Mouse (Mus musculus): Measurements from ENCODE around the gene Ndufs7. TPM values are rescaled to one million over a fixed set of nuclear protein-coding genes. Genes with fewer than 3 reads are reported as not detected.

The Ndufs7 gene
- total and polyA plus RNA-seq, 3 experiments = 943 to 1,990 (median 1,108) TPM

DNA sequence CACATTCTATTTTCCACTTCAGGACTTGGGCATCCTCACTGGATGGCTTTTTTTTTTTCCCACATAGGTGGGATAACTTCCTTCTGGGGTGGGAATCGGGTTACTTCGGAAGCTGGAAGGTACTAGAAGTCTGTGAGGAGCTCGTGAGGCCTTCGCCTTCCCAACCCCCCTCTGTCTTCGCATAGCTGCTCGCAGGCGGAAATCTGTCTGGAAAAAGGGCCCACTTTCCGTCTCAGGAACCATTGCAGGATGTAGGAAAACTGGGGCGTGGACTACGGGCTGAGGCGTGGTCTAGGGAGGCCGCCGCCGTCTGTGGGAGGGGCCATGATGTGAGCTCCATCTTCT is 22.9 kb upstream of the Ndufs7 start:
- Histone ChIP-seq H3K36me3 (ENCODE audit: control insufficient read depth, insufficient read depth, low read length) (no peaks in the 10 kb centered on the region), H3K9ac (ENCODE audit: low read depth, low read length) (peak overlapping the region; percentile 33; the same call in 1 of the 2 replicates), H3K79me2 (replicated peaks; ENCODE audit: control insufficient read depth, insufficient read depth, low read length) (no peaks in the 10 kb centered on the region), H3K4me3 (peak overlapping the region; percentile 21), H3K27me3 (ENCODE audit: control insufficient read depth, insufficient read depth, low read length) (no peaks in the 10 kb centered on the region), H3K27ac (peak overlapping the region; percentile 90), H3K4me1 (ENCODE audit: control insufficient read depth, insufficient read depth, low read length) (no peaks in the 10 kb centered on the region; the same call in 1 of the 2 replicates)
- intact Hi-C loops (cut with DNase I) = loop anchor here (2.0 to 5.0 kb wide), 3 partner anchors 23 to 49 kb away; partner anchors contain the start of genes Efna2 and Ndufs7
- DNase-seq = no peak
- WGBS = 2% methylated on average over 14 of the region's 14 CpGs
- peak; percentile 84 for TF ChIP-seq POLR2A (IDR thresholded peaks at IDR 0.05; ENCODE audit: insufficient read depth, low read depth, low read length)
- TF ChIP-seq EP300 (IDR thresholded peaks at IDR 0.05; ENCODE audit: insufficient read depth, low read depth, low read length) = peak; percentile 69; the same call in 1 of the 2 replicates
- no peak for TF ChIP-seq CTCF (IDR thresholded peaks at IDR 0.05)

DNA sequence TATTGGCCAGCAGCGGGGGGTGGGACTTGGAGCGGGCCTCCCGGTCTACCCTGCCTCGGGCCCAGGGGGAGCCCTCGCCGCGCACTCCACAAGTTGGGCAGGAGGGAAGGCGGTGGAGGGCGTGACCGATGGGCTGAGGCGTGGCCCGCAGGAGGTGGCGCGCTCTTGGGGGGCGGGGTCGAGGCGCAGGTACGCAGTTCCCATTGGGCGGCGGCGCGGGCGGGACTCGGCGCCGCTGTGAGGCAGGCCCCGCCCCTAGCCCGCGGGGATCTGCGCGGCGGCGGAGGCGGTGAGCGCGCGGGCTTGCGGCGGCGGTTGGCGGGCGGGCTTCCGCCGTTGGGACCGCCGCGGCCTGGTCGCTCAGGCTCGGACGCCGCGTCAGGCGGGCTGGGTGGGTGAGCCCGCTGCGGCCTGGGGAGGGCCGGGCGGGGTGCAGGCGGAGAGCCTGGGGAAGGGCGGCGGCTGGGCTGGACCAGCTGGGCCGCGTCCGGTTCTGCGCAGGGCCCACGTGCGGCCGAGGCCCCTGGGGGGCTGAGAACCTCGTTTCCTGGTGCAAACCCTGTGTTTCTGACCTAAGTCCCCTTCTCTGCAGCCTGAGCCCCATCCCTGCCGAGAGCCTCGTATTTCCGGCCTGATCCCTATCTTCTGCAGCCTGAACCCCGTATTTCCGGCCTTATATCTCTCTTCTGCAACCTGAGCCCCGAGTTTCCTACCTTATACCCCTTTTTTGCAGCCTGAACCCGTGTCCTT is 22.3 kb upstream of the Ndufs7 start, which contains the start of gene Mum1:
Gene Mum1, plus strand, starts transcription at position 19 of the 750 bp plus-strand sequence.
- peak within 1 kb of the TSS; percentile 79 for H3K4me3 ChIP-seq
- H3K27me3 ChIP-seq (ENCODE audit: control insufficient read depth, insufficient read depth, low read length) = no peaks in the 10 kb centered on the region
- TF ChIP-seq EP300 (IDR thresholded peaks at IDR 0.05; ENCODE audit: insufficient read depth, low read depth, low read length) (0 out of 2 replicates have a peak, but pooled peaks have one; percentile 11), POLR2A (IDR thresholded peaks at IDR 0.05; ENCODE audit: insufficient read depth, low read depth, low read length) (no peak), CTCF (IDR thresholded peaks at IDR 0.05) (peak; percentile 82)
- intact Hi-C loops (cut with DNase I) = loop anchor here (2.0 to 5.0 kb wide), 3 partner anchors 22 to 49 kb away; partner anchors contain the start of genes Efna2 and Ndufs7
- peak; percentile 99 to 100 for DNase-seq
- peak within 1 kb of the TSS; percentile 65 for H3K9ac ChIP-seq (ENCODE audit: low read depth, low read length)
- no peaks in the 10 kb centered on the region; the same call in 1 of the 2 replicates for H3K4me1 ChIP-seq (ENCODE audit: control insufficient read depth, insufficient read depth, low read length)
- H3K79me2 ChIP-seq (replicated peaks; ENCODE audit: control insufficient read depth, insufficient read depth, low read length) = no peaks in the 10 kb centered on the region
- no peaks in the 10 kb centered on the region for H3K36me3 ChIP-seq (ENCODE audit: control insufficient read depth, insufficient read depth, low read length)
- peak within 1 kb of the TSS; percentile 90 for H3K27ac ChIP-seq
- whole genome bisulfite sequencing = 1% methylated on average over 72 of the region's 75 CpGs

DNA sequence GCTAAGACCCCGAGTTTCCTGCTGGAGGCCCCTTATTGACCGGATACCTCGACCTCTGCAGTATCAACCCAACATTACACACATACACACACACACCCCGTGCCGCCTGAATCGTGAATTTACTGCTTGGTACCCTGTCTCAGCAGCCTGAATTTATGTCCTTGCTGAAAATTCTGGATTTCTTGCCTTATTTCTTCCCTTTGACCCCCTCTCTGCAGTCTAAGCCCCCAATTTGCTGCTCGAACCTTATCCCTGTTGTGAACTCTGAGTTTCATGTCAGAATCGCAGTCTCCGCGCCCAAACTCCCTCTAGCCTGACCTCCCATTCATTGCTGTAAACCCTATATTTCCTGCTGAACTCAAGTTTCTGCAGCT is 21.8 kb upstream of the Ndufs7 start:
- Histone ChIP-seq H3K36me3 (ENCODE audit: control insufficient read depth, insufficient read depth, low read length) (no peaks in the 10 kb centered on the region), H3K4me3 (peak overlapping the region; percentile 79), H3K79me2 (replicated peaks; ENCODE audit: control insufficient read depth, insufficient read depth, low read length) (no peaks in the 10 kb centered on the region), H3K27me3 (ENCODE audit: control insufficient read depth, insufficient read depth, low read length) (no peaks in the 10 kb centered on the region), H3K27ac (peak overlapping the region; percentile 88), H3K9ac (ENCODE audit: low read depth, low read length) (peak overlapping the region; percentile 65), H3K4me1 (ENCODE audit: control insufficient read depth, insufficient read depth, low read length) (no peaks in the 10 kb centered on the region; the same call in 1 of the 2 replicates)
- no peak for DNase-seq
- WGBS = 8% methylated on average over 10 of the region's 10 CpGs
- intact Hi-C loops (cut with DNase I) = loop anchor here (2.0 to 5.0 kb wide), 3 partner anchors 22 to 50 kb away; partner anchors contain the start of genes Efna2 and Ndufs7
- TF ChIP-seq POLR2A (IDR thresholded peaks at IDR 0.05; ENCODE audit: insufficient read depth, low read depth, low read length) (no peak), EP300 (IDR thresholded peaks at IDR 0.05; ENCODE audit: insufficient read depth, low read depth, low read length) (no peak), CTCF (IDR thresholded peaks at IDR 0.05) (no peak)

DNA sequence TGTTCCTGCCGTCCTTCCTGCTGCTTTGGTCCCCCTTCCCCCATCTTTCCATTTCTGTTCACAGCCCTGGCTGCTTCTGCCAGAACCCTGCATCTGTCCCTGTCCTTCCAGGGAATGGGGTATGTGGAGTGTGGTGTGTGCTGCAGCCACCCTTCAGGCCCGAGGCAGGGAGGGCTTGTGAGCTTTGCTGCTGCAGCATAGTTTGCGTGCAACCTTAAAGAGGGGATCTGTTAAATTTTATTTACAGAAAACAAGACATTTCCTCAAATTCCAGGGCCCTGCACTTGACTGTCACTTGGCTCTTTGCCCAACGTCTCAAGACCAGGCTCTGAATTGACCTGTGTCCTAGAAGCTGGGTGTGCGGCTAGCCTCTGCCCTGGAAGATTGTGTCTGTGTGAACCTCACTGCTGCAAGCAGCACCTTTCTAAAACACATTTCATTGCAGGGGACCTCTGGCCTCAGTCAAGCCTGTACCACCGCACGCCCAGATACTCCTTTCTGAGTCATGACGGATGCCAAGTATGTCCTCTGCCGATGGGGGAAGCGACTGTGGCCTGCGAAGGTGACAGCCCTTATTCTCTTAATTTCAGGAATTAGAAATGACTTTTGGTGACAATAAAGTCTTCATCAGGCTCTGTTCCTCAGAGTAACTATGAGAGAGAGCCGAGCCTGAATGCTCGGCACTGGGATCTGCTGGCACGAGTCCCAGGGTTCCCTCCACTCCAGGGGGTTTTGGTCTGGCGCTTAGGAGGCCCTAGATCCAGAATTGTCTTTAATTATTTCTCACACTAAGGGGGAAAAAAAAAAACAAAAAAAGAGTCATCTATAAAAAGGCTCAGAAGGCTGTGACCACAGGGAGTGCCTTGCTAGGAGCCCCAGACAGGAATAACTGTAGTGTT is 20.8 kb upstream of the Ndufs7 start:
- WGBS = 45% methylated on average over 15 of the region's 15 CpGs
- TF ChIP-seq EP300 (IDR thresholded peaks at IDR 0.05; ENCODE audit: insufficient read depth, low read depth, low read length) = no peak
- no peak for TF ChIP-seq POLR2A (IDR thresholded peaks at IDR 0.05; ENCODE audit: insufficient read depth, low read depth, low read length)
- no peak for TF ChIP-seq CTCF (IDR thresholded peaks at IDR 0.05)
- Histone ChIP-seq H3K4me3 (no peak overlapping the region), H3K79me2 (replicated peaks; ENCODE audit: control insufficient read depth, insufficient read depth, low read length) (no peaks in the 10 kb centered on the region), H3K27ac (no peak overlapping the region), H3K4me1 (ENCODE audit: control insufficient read depth, insufficient read depth, low read length) (no peaks in the 10 kb centered on the region; the same call in 1 of the 2 replicates), H3K36me3 (ENCODE audit: control insufficient read depth, insufficient read depth, low read length) (no peaks in the 10 kb centered on the region), H3K27me3 (ENCODE audit: control insufficient read depth, insufficient read depth, low read length) (no peaks in the 10 kb centered on the region), H3K9ac (ENCODE audit: low read depth, low read length) (no peak overlapping the region)
- DNase-seq = no peak
- intact Hi-C loops (cut with DNase I) = loop anchor here (2.0 to 5.0 kb wide), 3 partner anchors 21 to 51 kb away; partner anchors contain the start of genes Efna2 and Ndufs7

DNA sequence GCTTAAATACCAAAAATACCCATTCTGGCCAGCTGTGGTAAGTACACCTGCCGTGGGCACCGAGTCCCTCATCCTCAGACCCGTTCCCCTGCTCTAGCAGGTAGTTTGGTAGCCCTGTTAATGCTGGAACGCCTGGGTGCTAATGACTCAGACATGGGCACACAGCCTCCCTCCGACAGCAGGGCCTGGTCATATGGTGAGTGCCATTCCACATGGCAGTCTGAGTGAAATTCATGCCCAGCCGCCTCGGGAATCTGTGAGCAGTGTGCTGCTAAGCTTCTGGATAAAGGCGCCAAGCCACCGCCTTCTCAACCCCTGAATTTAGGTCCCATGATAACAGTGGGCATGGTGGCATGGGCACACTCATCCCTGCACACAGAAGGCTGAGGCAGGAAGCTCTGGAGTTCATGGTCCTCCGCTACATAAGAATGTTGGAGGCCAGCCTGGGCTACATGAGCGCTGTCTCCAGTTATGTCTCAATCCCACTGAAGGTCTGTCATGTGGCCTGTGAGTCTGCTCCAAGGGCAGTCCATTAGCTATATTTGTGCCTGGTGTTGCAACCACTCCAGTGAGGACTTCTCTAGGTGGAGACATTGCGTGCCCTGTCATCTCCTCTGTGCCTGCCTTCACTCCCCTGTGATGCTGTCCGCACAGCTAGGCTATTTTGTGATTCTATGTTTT is 12.6 kb upstream of the Ndufs7 start:
- H3K36me3 ChIP-seq (ENCODE audit: control insufficient read depth, insufficient read depth, low read length) = no peaks in the 10 kb centered on the region
- H3K9ac ChIP-seq (ENCODE audit: low read depth, low read length) = no peak overlapping the region
- intact Hi-C loops (cut with DNase I) = no loop called here
- DNase-seq = no peak
- H3K4me3 ChIP-seq = no peak overlapping the region
- no peaks in the 10 kb centered on the region for H3K27me3 ChIP-seq (ENCODE audit: control insufficient read depth, insufficient read depth, low read length)
- TF ChIP-seq EP300 (IDR thresholded peaks at IDR 0.05; ENCODE audit: insufficient read depth, low read depth, low read length) = no peak
- no peak for TF ChIP-seq CTCF (IDR thresholded peaks at IDR 0.05)
- no peak for TF ChIP-seq POLR2A (IDR thresholded peaks at IDR 0.05; ENCODE audit: insufficient read depth, low read depth, low read length)
- WGBS = 92% methylated on average over 13 of the region's 13 CpGs
- H3K27ac ChIP-seq = no peak overlapping the region
- no peaks in the 10 kb centered on the region for H3K79me2 ChIP-seq (replicated peaks; ENCODE audit: control insufficient read depth, insufficient read depth, low read length)
- H3K4me1 ChIP-seq (ENCODE audit: control insufficient read depth, insufficient read depth, low read length) = no peaks in the 10 kb centered on the region

Data from heart, adult 2 months (tissue).